Comparison of ENCODE assay signal across 18 mouse cellular contexts in the genomic region with DNA sequence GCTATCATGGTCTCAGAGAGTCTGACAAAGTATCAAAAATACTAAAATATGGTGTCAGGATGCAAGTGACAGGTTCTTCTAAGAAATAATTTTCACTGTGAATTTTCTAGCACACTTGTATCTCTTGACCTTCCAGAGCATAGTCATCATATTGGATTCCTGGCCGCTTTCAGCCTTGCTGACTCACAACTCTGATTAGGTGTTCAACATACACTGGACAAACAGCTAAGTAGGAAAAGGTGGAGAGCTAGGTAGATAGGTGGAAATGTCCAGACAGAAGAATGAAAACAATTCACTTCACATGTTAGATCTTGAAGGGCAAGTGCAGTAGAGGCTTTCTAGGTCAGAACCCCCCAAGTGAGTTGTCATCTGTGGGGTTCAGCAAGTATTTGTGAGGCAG.
"Had no signal": no experiment of that assay in that cellular context is flagged by ENCODE, and none has a peak within 500 bp of the region (broad histone marks: within the 10 kb centered on the region; RNA-seq: fewer than 3 reads in every experiment).

No protein-coding gene starts in this region.

- H3K4me1 ChIP-seq: midbrain, embryonic 10.5 days; midbrain, embryonic 12.5 days; neural tube, embryonic 13.5 days; neural tube, embryonic 15.5 days had no signal

- H3K4me3 ChIP-seq: midbrain, embryonic 10.5 days; midbrain, embryonic 12.5 days; myocyte; neural tube, embryonic 13.5 days; neural tube, embryonic 15.5 days had no signal

- DNase-seq: lung, adult 18-20 months; lung, embryonic 14.5 days; lung, postnatal 10 days; lung, postnatal 4 days; midbrain, embryonic 14.5 days; retina, postnatal 1 day; right cerebral cortex, adult 18-20 months; right cerebral cortex, postnatal 25 days; right cerebral cortex, postnatal 4 days; spleen, adult 18-20 months; thymus, adult 18-20 months; thymus, postnatal 14 days; thymus, postnatal 36 days had no signal

- H3K27ac ChIP-seq: midbrain, embryonic 10.5 days; midbrain, embryonic 12.5 days; neural tube, embryonic 13.5 days; neural tube, embryonic 15.5 days had no signal
